Mouse (Mus musculus) adrenal gland, postnatal 25 days (tissue): ENCODE measurements around the gene Cda. TPM values are rescaled to one million over a fixed set of nuclear protein-coding genes. Genes with fewer than 3 reads are reported as not detected.

Experiments used
- DNase-seq: peaks from one replicate; pipeline ENCODE4 v3.0.0; 2021; ENCODE audit warnings: mixed read lengths
- total RNA-seq: library from RNA; stranded (reverse); gene quantifications from 2 replicates; pipeline ENCODE4 v1.2.3, GENCODE M21; 2021

Cda gene
- total RNA-seq, 1 experiment from 2014 or later, result 13.8 TPM

- no peak for DNase-seq
Measured at GRCm38 (mm10) chr4:138368498-138369260, 887 bp upstream of the Cda start.

GRCm38 (mm10) chr4:138366561-138366960 is 1.2 kb downstream of the Cda start:
- no peak for DNase-seq

DNA sequence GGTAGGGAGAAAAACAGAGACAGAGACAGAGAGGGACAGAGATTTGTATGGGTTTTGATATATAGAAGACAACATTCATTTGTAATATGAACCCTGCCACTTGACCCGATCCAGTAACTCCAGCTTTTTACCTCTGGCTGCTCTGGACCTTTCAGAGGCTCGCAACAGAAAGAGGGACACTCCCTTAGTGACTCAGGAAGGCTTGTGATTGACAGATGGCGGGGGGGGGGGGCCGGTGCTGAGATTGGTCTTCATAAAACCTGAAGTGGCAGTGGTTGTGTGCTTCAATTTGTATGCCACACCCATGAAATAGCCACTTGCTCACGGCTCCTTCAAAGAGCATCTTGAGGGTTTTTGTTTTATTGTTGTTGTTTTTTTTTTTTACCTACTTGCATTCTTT is 4.3 kb downstream of the Cda start:
- no peak for DNase-seq

GRCm38 (mm10) chr4:138362883-138363282 is 4.9 kb downstream of the Cda start:
- DNase-seq, result no peak

DNA sequence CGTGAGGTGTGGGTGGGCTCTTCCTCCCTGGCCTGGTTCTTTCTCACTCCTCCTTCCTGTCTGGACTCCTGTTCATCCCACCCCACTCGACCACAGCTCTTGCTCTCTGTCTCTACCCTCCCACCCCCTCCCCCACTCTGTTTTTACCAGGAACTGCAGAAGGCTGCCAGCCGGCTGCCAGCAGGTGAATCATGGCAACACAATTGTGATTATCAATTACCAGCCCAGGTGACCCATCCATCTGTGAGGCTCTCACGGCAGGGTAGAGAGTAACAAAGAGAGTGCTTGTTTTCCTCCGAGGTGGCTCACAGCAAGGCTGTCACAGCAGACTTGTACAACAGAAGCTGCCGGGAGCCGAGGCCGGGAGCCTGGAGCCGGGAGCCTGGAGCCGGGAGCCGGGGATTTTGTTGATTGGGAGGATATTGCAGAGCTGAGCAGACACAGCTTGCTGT is 6.4 kb downstream of the Cda start:
- DNase-seq, result no peak

GRCm38 (mm10) chr4:138358176-138358575 is 9.6 kb downstream of the Cda start:
- DNase-seq, result no peak

DNA sequence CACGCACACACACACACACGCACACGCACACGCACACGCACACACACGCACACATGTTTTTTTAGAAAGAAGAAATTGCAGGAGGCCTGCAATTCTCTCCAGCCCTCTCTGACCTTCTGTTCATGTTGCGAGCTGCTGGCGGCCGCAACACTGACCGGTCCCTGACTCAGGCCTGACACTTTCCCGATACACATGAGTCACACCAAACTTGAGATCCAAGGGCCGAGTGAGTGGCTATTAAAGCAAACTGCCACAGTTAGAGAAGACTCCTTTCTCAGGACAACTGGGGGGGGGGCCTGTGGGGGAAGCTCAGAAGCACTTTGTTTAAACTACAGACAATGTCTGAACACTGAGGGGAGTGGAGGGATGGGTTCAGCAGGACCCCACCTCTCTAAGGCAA is 11.2 kb downstream of the Cda start:
- DNase-seq, result peak; percentile 40

GRCm38 (mm10) chr4:138356141-138356540 is 11.7 kb downstream of the Cda start:
- no peak for DNase-seq

DNA sequence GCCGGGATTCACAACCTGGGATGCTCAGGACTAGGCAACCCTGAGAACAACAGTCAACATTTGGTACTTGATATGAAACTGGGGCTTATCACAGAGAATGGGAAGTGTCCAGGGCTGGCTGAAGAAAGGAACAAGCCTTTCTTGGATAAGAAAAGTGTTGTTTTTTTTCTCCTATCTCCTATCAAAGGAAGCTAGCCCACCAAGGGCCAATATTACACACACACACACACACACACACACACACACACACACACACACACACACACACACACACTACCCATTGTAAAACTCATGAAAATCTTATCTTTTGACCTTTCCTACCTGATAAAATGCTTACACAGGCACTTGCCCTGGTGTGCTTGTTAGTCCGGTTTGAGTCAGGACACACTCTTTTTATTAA is 12.3 kb downstream of the Cda start:
- no peak for DNase-seq

DNA sequence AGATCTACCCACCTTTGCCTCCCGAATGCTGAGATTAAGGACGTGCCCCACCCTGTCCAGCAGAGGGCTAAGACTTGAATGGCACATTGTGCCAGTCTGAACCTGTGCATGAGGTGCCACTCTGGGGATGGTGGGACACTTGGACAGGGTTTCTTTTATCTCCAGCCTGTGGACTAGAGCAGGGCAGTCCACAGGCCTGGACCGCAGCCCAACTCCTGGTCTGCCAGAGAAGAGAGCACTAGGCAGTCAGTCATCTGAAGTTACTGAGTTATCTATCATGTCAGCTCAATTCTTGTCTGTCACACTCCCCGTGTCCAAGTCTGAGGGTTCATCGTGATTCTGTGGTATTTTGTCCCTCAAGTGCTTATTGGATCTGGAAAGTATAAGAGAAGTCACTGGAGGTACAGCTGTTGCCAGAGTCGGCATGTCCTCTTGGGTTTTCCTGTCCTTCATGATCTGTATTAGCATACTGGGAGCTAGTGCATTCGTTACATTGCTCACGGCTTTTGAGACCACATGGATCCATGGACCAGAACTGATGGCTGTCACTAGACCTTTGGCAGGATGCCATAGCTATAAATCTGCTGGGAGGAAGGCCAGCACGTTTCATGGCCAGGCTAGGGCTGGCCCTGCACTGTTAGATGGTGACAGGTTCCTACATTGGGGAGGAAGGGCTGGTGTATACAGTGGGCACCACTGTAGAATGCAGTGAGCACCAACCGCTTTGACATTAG is 14.2 kb downstream of the Cda start:
- peak; percentile 51 for DNase-seq

DNA sequence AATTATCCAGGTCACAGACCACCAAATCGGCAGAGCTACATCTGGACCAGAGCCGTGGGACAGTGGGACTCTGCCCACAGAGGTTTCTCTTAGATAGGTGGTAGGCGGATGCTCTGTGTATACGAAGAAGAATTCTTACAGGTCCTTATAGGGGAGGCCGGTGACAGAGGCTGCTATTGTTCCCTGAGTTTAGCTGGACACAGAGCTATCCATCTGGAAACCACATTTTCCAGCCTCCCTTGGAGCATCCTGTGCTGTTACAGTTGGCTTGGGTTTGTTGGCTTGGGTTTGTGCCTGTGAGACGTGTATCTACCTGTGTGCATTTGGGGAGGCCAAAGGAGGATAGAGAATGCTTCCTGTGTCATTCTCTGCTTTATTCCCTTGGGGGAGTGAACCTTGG is 15.1 kb downstream of the Cda start:
- DNase-seq, result no peak

GRCm38 (mm10) chr4:138351821-138352220 is 16.0 kb downstream of the Cda start:
- DNase-seq, result no peak

GRCm38 (mm10) chr4:138348716-138349115 is 19.1 kb downstream of the Cda start:
- DNase-seq, result no peak

DNA sequence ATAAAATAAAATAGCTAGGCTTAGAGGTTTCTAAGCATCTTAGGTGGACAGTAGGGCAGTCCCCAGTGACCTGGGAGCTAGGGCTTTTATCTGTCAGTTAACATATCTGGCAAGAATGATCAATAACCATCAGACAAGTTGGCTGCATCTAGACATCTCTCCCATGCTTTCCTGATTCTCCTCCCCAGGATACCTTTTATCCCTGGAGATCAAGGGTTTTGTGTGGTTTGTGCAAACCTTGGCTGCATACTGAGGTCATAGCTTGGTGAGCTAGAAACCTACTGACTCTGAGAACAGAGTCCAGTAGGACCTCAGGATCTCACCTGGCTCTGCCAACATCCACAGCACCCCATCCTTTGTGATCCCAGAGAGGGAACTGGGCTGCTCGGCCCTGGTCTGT is 20.5 kb downstream of the Cda start:
- no peak for DNase-seq

DNA sequence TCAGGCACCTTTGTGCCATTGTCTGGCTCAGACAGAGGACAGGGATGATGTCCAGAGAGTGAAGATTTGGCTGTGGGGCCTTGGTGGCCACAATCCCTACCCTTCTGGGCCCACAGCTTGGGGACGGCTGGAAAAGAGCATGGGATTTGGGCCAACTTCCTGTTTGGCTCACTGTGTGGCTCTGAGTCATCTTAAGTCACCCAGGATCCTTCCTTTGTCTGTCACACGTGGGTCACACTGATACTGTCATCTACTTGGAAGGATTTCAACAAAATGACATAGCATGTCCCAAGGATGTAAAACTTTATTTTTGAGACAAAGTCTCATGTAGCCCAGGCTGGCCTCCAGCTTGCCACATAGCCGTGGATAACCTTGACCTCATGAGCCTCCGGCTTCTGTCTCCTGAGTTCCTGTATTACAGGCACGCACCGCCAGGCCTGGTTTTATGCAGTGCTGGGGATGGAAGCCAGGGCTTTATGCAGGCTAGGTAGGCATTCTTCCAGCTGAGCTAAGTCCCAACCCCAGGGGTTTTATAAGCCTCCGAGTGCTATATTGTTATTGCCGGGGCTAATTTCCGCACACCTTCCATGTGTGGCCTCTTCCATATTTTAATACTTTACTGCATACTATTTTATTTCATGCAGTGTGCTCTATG is 22.8 kb downstream of the Cda start:
- DNase-seq, result peak; percentile 58

DNA sequence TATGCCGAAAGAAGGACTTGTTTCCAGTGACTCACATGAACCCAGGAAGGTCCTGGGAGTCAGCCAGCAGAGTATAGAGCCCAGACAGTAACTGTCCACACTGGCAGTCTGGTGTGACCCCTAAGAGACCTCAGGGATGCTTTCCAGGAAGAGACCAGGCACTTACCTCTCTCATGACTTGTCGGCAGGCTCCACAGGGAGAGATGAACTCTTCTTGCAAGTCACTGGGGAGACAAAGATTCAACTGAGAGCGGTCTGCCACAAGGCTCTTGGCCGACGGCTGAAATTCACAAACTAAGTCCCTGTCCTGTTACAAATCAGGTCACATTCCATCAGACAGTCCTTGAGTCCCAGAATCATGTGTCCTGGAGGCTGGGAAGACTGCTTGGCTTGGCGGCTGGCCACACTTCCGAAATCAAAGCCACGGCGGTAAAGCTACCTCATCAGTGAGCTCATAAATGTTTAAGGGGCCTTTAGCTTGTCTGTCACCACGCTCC is 24.4 kb downstream of the Cda start:
- peak; percentile 71 for DNase-seq

DNA sequence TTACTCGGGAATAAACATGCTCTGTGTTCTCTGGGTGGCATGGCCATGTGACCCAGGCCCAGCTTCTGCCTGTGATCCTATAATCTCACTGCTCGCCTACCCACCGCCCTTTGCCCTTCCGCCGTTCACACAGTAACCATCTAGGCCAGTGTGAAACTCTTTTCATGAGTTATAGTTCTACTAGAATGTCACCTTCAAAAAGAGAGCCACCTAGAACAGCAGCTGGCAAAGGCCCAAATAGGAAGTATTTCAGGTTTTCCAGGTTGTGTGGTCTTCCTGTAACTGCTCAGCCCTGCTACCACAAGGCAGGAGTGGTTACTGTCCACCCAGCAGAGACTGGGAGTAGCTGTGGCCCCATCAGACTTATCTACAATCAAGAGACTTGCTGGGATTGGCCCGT is 25.0 kb downstream of the Cda start:
- DNase-seq, result no peak

DNA sequence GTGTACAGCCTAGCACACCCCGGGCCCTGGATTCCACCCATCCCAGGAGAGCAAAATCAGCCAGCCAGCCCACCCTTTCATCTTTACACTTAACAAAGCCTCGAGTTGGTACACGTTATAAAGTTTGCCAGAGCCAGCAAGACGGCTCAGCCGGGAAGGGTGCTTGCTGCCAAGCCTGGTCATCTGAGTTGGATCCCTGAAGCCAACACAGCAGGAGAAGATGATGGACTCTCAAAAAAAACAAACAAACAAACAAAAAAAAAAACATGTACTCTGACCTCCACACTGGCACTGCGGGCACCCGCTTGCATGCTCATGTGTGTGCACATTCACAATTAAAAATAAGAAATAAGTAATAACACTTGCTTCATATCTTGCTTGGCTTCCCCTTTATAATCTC is 25.7 kb downstream of the Cda start:
- no peak for DNase-seq

GRCm38 (mm10) chr4:138341393-138341792 is 26.4 kb downstream of the Cda start:
- DNase-seq, result no peak

- DNase-seq, result peak; percentile 47
Measured at GRCm38 (mm10) chr4:138339963-138340362, 27.8 kb downstream of the Cda start.

DNA sequence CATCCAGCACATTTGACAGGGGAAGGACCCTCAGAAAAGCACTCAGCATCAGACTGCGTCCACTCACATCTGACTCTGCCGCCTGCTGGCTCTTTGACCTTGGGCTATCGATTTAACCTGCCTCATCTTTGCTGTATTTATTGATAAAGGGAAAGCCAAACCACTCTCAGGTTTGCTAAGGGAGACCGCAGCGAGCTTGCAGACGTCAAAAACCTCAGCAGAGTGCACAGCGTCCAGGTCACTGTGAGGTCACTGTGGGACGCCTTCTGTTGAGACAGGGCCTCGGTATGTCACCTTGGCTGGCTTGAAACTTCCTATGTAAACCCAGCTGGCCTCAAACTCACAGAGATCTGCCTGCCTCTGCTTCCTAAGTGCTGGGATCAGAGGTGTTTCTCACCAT is 30.5 kb downstream of the Cda start:
- DNase-seq, result no peak

- DNase-seq, result no peak
Measured at GRCm38 (mm10) chr4:138336876-138337275, 30.9 kb downstream of the Cda start.

DNA sequence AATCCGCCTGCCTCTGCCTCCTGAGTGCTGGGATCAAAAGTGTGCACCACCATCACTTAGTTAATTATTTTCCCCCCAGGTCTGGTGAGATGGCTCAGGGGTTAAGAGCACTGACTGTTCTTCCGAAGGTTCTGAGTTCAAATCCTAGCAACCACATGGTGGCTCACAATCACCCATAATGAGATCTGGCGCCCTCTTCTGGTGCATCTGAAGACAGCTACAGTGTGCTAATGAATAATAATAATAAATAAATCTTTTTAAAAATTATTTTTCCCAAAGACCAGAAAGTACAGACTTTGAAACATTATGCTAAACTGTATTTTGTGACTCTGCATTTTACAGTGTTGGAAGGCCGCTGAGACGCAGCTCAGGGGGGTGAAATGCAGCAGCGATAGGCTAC is 32.1 kb downstream of the Cda start:
- DNase-seq, result no peak
